Mouse (Mus musculus): ENCODE data around the gene Tma16. TPM values are rescaled to one million over a fixed set of nuclear protein-coding genes. Genes with fewer than 3 reads are reported as not detected.

The Tma16 gene
- polyA plus RNA-seq, 1 experiment, result 7.9 TPM

- 80% methylated on average over 4 of the region's 4 CpGs for WGBS
Observed at GRCm38 (mm10) chr8:66490624-66491023, 4.3 kb upstream of the Tma16 start.

DNA sequence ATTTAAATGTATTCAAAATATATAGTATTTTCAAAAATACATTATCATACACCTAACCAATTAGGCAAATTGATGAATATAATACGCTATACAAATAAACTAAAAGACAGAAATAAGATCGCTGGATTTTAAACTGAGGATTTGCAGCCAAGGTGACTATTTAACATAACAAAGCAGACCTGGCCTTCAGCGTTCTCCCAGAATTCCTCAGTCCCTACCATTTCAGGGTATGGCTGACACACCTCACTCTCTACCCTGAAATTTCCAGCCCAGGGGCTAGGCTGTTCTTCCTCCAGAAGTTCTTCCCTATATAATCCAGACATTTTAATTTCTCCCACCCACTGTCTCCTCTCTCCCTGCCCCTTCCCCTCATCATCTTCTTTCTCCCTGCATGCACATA is 2.2 kb upstream of the Tma16 start:
- Histone ChIP-seq H3K4me3 (replicated peaks; ENCODE audit: insufficient read depth, low read depth, low read length) (no peak overlapping the region), H3K27me3 (ENCODE audit: control insufficient read depth, insufficient read depth, low read length) (no peaks in the 10 kb centered on the region), H3K4me1 (ENCODE audit: control insufficient read depth, insufficient read depth, low read length) (no peaks in the 10 kb centered on the region), H3K27ac (ENCODE audit: insufficient read depth, low read length) (no peak overlapping the region)
- DNase-seq, result no peak
- TF ChIP-seq CTCF (IDR thresholded peaks at IDR 0.05; ENCODE audit: borderline replicate concordance, insufficient read depth, low read depth, low read length) (no peak), POLR2A (IDR thresholded peaks at IDR 0.05; ENCODE audit: borderline replicate concordance, insufficient read depth, low read length) (no peak)
- 58% methylated on average over 3 of the region's 3 CpGs for WGBS

More at GRCm38 (mm10) chr8:66490624-66491023, 4.3 kb upstream of the Tma16 start:
- DNase-seq, result no peak
- TF ChIP-seq CTCF (IDR thresholded peaks at IDR 0.05; ENCODE audit: borderline replicate concordance, insufficient read depth, low read depth, low read length) (no peak), POLR2A (IDR thresholded peaks at IDR 0.05; ENCODE audit: borderline replicate concordance, insufficient read depth, low read length) (no peak)
- Histone ChIP-seq H3K4me3 (replicated peaks; ENCODE audit: insufficient read depth, low read depth, low read length) (no peak overlapping the region), H3K4me1 (ENCODE audit: control insufficient read depth, insufficient read depth, low read length) (no peaks in the 10 kb centered on the region), H3K27ac (ENCODE audit: insufficient read depth, low read length) (no peak overlapping the region), H3K27me3 (ENCODE audit: control insufficient read depth, insufficient read depth, low read length) (no peaks in the 10 kb centered on the region)

DNA sequence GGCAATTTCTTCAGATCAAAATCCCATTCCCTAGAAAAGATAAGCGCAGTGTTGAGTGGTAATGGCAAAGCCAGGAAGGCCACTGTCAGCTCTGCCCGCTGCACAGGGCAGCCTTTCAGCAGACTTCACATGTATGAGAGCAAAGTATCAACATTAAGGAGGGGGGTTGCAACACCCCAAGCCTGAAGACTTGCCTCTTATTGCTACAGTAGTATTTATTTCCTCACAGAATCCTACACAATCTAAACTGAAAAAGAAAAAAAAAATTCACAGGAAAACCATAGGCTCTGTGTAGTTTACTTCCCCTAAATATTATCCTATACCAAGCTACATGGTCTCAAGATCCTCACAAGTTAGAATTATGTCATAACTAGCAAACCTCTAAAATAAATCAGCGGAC is 9.4 kb downstream of the Tma16 start:
- H3K4me1 ChIP-seq (ENCODE audit: control insufficient read depth, insufficient read depth, low read length), result no peaks in the 10 kb centered on the region
- no peak overlapping the region for H3K27ac ChIP-seq (ENCODE audit: insufficient read depth, low read length)
- H3K4me3 ChIP-seq (replicated peaks; ENCODE audit: insufficient read depth, low read depth, low read length), result no peak overlapping the region
- TF ChIP-seq CTCF (IDR thresholded peaks at IDR 0.05; ENCODE audit: borderline replicate concordance, insufficient read depth, low read depth, low read length) (no peak), POLR2A (IDR thresholded peaks at IDR 0.05; ENCODE audit: borderline replicate concordance, insufficient read depth, low read length) (no peak)
- no peaks in the 10 kb centered on the region; the same call in 1 of the 2 replicates for H3K27me3 ChIP-seq (ENCODE audit: control insufficient read depth, insufficient read depth, low read length)
- DNase-seq, result no peak
- WGBS, result 96% methylated on average over 3 of the region's 3 CpGs

DNA sequence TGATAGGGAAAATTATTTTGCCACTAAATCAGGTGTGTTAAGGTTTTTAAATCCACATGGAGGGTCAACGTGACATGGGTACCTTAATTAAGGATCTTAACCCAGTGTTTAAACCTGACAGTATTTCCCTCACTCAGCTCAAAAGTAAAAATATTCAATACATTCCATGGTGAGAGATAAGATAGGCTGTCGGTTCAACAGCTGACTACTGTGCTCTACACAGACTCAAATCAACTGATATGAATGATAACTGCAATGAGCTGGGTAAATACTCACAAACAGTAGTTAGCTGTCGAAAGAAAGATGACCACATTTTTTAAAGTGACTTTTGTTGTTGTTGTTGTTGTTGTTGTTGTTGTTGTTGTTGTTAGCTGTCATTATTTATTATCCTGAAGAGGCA is 16.5 kb downstream of the Tma16 start:
- WGBS, result 88% methylated on average over 3 of the region's 3 CpGs

GRCm38 (mm10) chr8:66457057-66457456 is 29.3 kb downstream of the Tma16 start:
- Histone ChIP-seq H3K27ac (ENCODE audit: insufficient read depth, low read length) (no peak overlapping the region), H3K27me3 (ENCODE audit: control insufficient read depth, insufficient read depth, low read length) (no peaks in the 10 kb centered on the region), H3K4me1 (ENCODE audit: control insufficient read depth, insufficient read depth, low read length) (no peaks in the 10 kb centered on the region), H3K4me3 (replicated peaks; ENCODE audit: insufficient read depth, low read depth, low read length) (no peak overlapping the region)
- no peak for DNase-seq
- TF ChIP-seq CTCF (IDR thresholded peaks at IDR 0.05; ENCODE audit: borderline replicate concordance, insufficient read depth, low read depth, low read length), result no peak
- no peak for TF ChIP-seq POLR2A (IDR thresholded peaks at IDR 0.05; ENCODE audit: borderline replicate concordance, insufficient read depth, low read length)

More for the DNA sequence above, 16.5 kb downstream of the Tma16 start:
- no peak for DNase-seq
- Histone ChIP-seq H3K4me3 (replicated peaks; ENCODE audit: insufficient read depth, low read depth, low read length) (no peak overlapping the region), H3K4me1 (ENCODE audit: control insufficient read depth, insufficient read depth, low read length) (no peaks in the 10 kb centered on the region), H3K27ac (ENCODE audit: insufficient read depth, low read length) (no peak overlapping the region), H3K27me3 (ENCODE audit: control insufficient read depth, insufficient read depth, low read length) (no peaks in the 10 kb centered on the region; the same call in 1 of the 2 replicates)
- TF ChIP-seq CTCF (IDR thresholded peaks at IDR 0.05; ENCODE audit: borderline replicate concordance, insufficient read depth, low read depth, low read length), result no peak
- TF ChIP-seq POLR2A (IDR thresholded peaks at IDR 0.05; ENCODE audit: borderline replicate concordance, insufficient read depth, low read length), result no peak

DNA sequence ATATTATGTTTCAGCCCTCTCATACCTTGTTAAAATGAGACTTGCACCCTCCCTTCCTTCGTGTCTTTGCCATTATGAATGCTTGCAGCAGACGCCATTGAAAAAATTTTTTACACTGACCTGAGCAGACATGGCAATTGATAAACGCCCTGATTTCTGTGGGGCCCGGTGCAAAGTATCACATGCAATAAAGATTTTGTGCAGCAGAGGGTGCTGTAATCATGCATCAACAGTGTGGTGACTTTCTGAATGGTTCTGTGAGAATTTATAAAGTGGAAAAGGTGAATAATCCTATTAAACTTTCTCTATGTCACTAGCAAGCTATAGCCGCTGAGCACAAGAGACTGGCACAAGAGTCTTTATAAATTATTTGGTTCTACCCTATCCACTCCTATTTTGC is 35.6 kb downstream of the Tma16 start:
- 20% methylated on average over 5 of the region's 5 CpGs for WGBS
- H3K4me1 ChIP-seq (ENCODE audit: control insufficient read depth, insufficient read depth, low read length), result no peaks in the 10 kb centered on the region

GRCm38 (mm10) chr8:66445351-66445750 is 41.0 kb downstream of the Tma16 start:
- no peak for TF ChIP-seq CTCF (IDR thresholded peaks at IDR 0.05; ENCODE audit: borderline replicate concordance, insufficient read depth, low read depth, low read length)
- TF ChIP-seq POLR2A (IDR thresholded peaks at IDR 0.05; ENCODE audit: borderline replicate concordance, insufficient read depth, low read length), result no peak
- Histone ChIP-seq H3K27me3 (ENCODE audit: control insufficient read depth, insufficient read depth, low read length) (no peaks in the 10 kb centered on the region), H3K4me1 (ENCODE audit: control insufficient read depth, insufficient read depth, low read length) (no peaks in the 10 kb centered on the region), H3K27ac (ENCODE audit: insufficient read depth, low read length) (no peak overlapping the region), H3K4me3 (replicated peaks; ENCODE audit: insufficient read depth, low read depth, low read length) (no peak overlapping the region)
- 78% methylated on average over 3 of the region's 3 CpGs for WGBS
- no peak for DNase-seq

More for the DNA sequence above, 35.6 kb downstream of the Tma16 start:
- H3K27me3 ChIP-seq (ENCODE audit: control insufficient read depth, insufficient read depth, low read length), result no peaks in the 10 kb centered on the region
- no peak for TF ChIP-seq POLR2A (IDR thresholded peaks at IDR 0.05; ENCODE audit: borderline replicate concordance, insufficient read depth, low read length)
- peak; percentile 32; the same call in 1 of the 2 replicates for TF ChIP-seq CTCF (IDR thresholded peaks at IDR 0.05; ENCODE audit: borderline replicate concordance, insufficient read depth, low read depth, low read length)
- H3K27ac ChIP-seq (ENCODE audit: insufficient read depth, low read length), result no peak overlapping the region
- H3K4me3 ChIP-seq (replicated peaks; ENCODE audit: insufficient read depth, low read depth, low read length), result no peak overlapping the region
- DNase-seq, result peak; percentile 15 to 30

DNA sequence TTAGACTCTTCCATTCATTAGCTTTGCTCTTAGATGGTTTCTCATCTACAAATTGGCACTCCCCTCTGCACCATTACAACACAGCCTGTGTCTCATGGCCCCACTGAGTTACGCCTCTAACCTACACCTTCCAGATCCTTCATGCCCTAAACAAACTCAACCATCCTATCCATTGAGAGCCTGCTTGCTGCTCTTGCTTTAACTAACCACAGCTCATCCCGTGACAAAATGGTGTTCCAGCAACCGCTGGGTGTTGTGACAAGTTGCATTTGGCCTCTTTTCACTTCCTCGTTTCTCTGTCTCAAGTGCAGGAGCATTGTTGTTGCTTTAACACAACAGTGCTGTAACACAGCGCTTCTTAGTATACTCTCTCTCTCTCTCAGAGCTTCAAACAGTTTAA is 42.2 kb downstream of the Tma16 start:
- Histone ChIP-seq H3K27me3 (ENCODE audit: control insufficient read depth, insufficient read depth, low read length) (no peaks in the 10 kb centered on the region), H3K27ac (ENCODE audit: insufficient read depth, low read length) (no peak overlapping the region), H3K4me1 (ENCODE audit: control insufficient read depth, insufficient read depth, low read length) (no peaks in the 10 kb centered on the region), H3K4me3 (replicated peaks; ENCODE audit: insufficient read depth, low read depth, low read length) (no peak overlapping the region)
- no peak for DNase-seq
- 79% methylated on average over 5 of the region's 5 CpGs for WGBS
- TF ChIP-seq CTCF (IDR thresholded peaks at IDR 0.05; ENCODE audit: borderline replicate concordance, insufficient read depth, low read depth, low read length) (no peak), POLR2A (IDR thresholded peaks at IDR 0.05; ENCODE audit: borderline replicate concordance, insufficient read depth, low read length) (no peak)

Data from cerebellum, adult 2 months (tissue).